11 mouse cellular contexts compared by ENCODE assay signal in the genomic region with DNA sequence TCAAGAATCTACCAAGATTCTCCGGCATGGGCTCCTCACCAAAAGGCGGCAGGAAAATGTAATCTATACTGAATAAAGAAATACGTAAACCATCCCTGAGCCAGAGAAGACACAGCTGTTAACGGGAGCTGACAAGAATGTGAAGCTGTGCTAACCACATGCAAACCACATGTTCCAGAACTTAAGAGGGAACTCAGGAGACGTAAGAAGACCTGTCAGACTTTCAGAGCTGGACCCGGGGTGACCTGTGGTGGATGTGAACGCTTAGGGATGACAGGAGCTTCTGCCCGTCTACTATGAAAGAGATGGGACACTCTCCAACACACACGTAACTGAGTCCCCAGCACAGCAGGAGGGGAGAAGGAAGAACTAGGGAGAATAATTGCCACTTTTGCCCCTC. TPM values are rescaled to one million over a fixed set of nuclear protein-coding genes. Genes with fewer than 3 reads are reported as not detected.
A peak's percentile ranks its signal among the peaks of the same experiment; 100 is the strongest.
DNase-seq lines count a peak whose midpoint lies in the region; ATAC-seq and TF ChIP-seq lines count a peak whose summit lies in the region.
"Had no signal": no experiment of that assay in that cellular context is flagged by ENCODE, and none has a peak within 500 bp of the region (broad histone marks: within the 10 kb centered on the region; RNA-seq: fewer than 3 reads in every experiment).

No protein-coding gene starts in this region.

- no peaks in the 10 kb centered on the region for H3K27me3 ChIP-seq in embryonic facial prominence, embryonic 10.5 days (replicated peaks; ENCODE audit: low read depth, poor library complexity, severe bottlenecking)
- H3K27me3 ChIP-seq in neural tube, embryonic 15.5 days (replicated peaks), result no peaks in the 10 kb centered on the region

- no peaks in the 10 kb centered on the region for H3K9me3 ChIP-seq in embryonic facial prominence, embryonic 10.5 days
- no peaks in the 10 kb centered on the region for H3K9me3 ChIP-seq in neural tube, embryonic 15.5 days (replicated peaks)

- H3K9ac ChIP-seq in neural tube, embryonic 15.5 days (replicated peaks), result no peak overlapping the region

- H3K36me3 ChIP-seq in embryonic facial prominence, embryonic 10.5 days (replicated peaks), result peaks cover 46% of the 10 kb centered on the region
- no peaks in the 10 kb centered on the region for H3K36me3 ChIP-seq in neural tube, embryonic 15.5 days

- no peak for DNase-seq in layer of hippocampus, adult 2 months (ENCODE audit: low spot score in 2 of 2)
- DNase-seq in layer of hippocampus, adult 9-10 months (ENCODE audit: low spot score), result no peak
- peak; percentile 45 for DNase-seq in embryonic facial prominence, embryonic 10.5 days (ENCODE audit: low spot score)
- DNase-seq in cerebellum, postnatal 25 days, result no peak
- DNase-seq: cerebellum, adult 9-10 months; gastrocnemius, postnatal 14 days; heart, postnatal 14 days had no signal

- peaks cover 47% of the 10 kb centered on the region for H3K4me1 ChIP-seq in embryonic facial prominence, embryonic 10.5 days
- peaks cover 12% of the 10 kb centered on the region for H3K4me1 ChIP-seq in embryonic fibroblast, embryonic 13.5 days (ENCODE audit: control insufficient read depth, insufficient read depth, low read length)
- peaks cover 14% of the 10 kb centered on the region for H3K4me1 ChIP-seq in neural tube, embryonic 15.5 days

- TF ChIP-seq POLR2A in embryonic fibroblast, embryonic 13.5 days (IDR thresholded peaks at IDR 0.05; ENCODE audit: low read depth, low read length), result no peak

- 37% methylated on average over 9 of the region's 9 CpGs for WGBS in embryonic facial prominence, embryonic 10.5 days
- 60% methylated on average over 9 of the region's 9 CpGs for WGBS in neural tube, embryonic 15.5 days

- peak overlapping the region; percentile 84; the same call in 1 of the 2 replicates for H3K27ac ChIP-seq in layer of hippocampus, adult 2 months
- H3K27ac ChIP-seq in embryonic facial prominence, embryonic 10.5 days (replicated peaks), result 0 out of 2 replicates have a peak overlapping the region, but pooled peaks have one; percentile 26
- peak overlapping the region; percentile 2; the same call in 1 of the 2 replicates for H3K27ac ChIP-seq in embryonic fibroblast, embryonic 13.5 days (ENCODE audit: insufficient read depth, low read length)
- H3K27ac ChIP-seq in neural tube, embryonic 15.5 days (replicated peaks), result peak overlapping the region; percentile 80; the same call in 1 of the 2 replicates
- H3K27ac ChIP-seq: macrophage had no signal

- no peak overlapping the region for H3K4me2 ChIP-seq in neural tube, embryonic 15.5 days

- no peak for TF ChIP-seq CTCF in layer of hippocampus, adult 2 months (conservative IDR thresholded peaks at IDR 0.05)
- TF ChIP-seq CTCF in embryonic fibroblast, embryonic 13.5 days (IDR thresholded peaks at IDR 0.05; ENCODE audit: borderline replicate concordance, insufficient read depth, low read length), result no peak

- no peak for ATAC-seq in neural tube, embryonic 15.5 days (ENCODE audit: low FRiP score)
- no peak for ATAC-seq in inflammation-experienced regulatory T-cells, adult 6 months

- H3K4me3 ChIP-seq in layer of hippocampus, adult 2 months, result no peak overlapping the region
- H3K4me3 ChIP-seq in embryonic facial prominence, embryonic 10.5 days, result no peak overlapping the region
- H3K4me3 ChIP-seq in embryonic fibroblast, embryonic 13.5 days (ENCODE audit: insufficient read depth, low read length), result no peak overlapping the region
- no peak overlapping the region for H3K4me3 ChIP-seq in neural tube, embryonic 15.5 days (replicated peaks)

RNA-seq across cellular contexts. Expression of gene Gli2, which starts 18.1 kb away (rescaled TPM):
- total RNA-seq in layer of hippocampus, adult 2 months (2021), result 1 to 10 TPM; 4.6 to 4.8 TPM
- polyA plus RNA-seq in embryonic facial prominence, embryonic 10.5 days (2016; fragmentation: Nextera tagmentation; extraction: Ambion mirVana), result 14.1 and 15.0 TPM in 2 replicates
- 8.9 and 13.6 TPM in 2 replicates for polyA plus RNA-seq in embryonic fibroblast, embryonic 13.5 days (2011; ENCODE audit: insufficient read length, low read depth, missing spikeins)
- polyA plus RNA-seq in neural tube, embryonic 15.5 days (2015; fragmentation: Nextera tagmentation; extraction: Ambion mirVana), result 1.6 and 3.1 TPM in 2 replicates
- polyA plus RNA-seq in inflammation-experienced regulatory T-cells, adult 6 months (2017; shearing (Covaris generic)), result not detected
- polyA plus RNA-seq: macrophage had no signal

Comparison
In these comparisons a context has a peak if more than half of its experiments do, and no peak if none do; other contexts are left out.
1. H3K27ac ChIP-seq: peak in every context shown above with its lines; median percentile 84 in layer of hippocampus, adult 2 months; 80 in neural tube, embryonic 15.5 days; 26 in embryonic facial prominence, embryonic 10.5 days; 2 in embryonic fibroblast, embryonic 13.5 days.